Mouse (Mus musculus): ENCODE measurements at regions not wholly inside any gene's neighbourhood (a gene's known extent, or its start where the extent isn't known, plus 50 kb on each side); places are given as distances from the start of the nearest gene placed in this dataset.

DNA sequence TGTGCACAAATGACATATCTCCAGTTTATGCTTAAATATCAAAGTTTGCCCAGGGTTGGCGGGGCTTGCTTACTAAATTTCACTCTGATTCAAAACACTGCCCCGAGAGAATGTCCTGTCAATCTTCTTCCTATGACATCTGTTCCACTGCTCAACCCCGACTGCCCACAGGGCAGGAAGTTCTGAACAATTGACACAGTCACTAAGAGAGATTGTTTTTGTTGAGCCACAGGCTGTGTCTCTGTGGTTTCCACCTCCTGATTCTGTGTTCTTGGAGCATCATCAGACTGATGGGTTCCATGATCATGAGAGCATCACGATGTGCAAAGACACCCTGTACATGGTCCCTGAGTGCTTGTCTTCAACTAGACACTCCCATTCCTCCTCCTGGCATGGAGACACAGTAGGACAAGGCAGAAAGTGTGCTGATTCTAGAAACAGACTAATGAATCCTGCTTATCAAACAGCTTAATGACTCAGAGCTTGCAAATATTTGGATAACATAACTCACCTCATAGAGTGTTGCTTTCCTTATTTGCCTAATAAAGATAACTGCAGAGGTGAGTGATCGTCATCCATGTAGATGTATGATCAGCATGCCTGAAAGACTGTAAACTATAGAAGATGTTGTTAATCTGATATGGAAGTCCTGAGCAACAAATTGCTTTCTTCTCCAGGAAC is 82.4 kb upstream of the Fggy start:
- TF ChIP-seq GATA1 (IDR thresholded peaks at IDR 0.05; ENCODE audit: low read length): no peak

DNA sequence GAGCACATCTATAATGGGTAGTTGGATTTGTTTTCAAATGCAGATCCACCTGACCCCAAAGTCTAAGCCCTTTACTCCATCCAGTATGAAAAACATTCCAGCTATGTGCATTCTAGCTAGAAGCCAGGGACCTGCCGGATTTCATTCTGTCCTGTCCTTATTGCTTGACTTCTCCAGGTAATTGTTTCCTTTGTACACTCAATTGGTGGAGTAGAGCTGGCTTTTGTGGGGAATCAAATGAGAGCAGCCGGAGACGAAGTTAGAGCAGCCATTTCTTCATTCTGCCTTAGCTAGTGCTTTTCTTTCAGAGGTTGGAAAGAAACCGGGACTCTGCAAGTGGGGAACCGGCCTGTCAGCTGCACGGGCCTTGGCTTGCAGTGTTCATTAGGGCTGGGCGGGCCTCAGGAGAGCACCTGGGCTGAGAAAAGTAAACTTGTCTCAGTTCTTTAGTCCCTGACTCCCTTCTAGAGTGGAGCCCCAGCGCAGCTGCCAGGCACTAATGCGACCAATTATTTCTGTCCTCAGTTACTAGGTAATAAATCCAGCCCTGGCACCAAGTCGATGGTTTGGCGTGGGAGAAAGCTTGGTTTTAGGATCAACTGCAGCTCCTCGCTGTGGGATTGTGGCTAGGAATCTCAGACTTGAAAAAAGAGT is 81.1 kb upstream of the Fggy start:
- no peak for TF ChIP-seq GATA1 (IDR thresholded peaks at IDR 0.05; ENCODE audit: low read length)

DNA sequence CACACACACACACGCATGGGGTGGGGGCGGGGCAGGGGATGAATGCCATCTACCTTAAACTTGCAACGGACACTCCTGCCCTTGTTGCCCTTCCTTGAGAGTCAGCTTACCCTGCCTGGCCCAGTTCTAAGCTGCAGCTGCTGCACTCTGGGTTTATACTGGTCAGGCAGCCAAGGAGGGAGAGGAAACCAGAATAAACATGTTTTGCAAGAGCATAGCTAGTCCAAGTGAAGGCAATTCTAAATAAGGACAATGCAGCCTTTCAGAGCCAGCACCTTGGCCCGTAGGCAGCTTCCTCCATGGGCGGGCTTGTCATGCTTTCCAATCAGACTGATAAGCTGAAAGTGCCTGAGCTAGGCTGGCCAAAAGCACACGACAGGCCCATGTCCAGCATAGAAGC is 73.7 kb upstream of the Fggy start:
- no peak for TF ChIP-seq GATA1 (IDR thresholded peaks at IDR 0.05; ENCODE audit: low read length)

DNA sequence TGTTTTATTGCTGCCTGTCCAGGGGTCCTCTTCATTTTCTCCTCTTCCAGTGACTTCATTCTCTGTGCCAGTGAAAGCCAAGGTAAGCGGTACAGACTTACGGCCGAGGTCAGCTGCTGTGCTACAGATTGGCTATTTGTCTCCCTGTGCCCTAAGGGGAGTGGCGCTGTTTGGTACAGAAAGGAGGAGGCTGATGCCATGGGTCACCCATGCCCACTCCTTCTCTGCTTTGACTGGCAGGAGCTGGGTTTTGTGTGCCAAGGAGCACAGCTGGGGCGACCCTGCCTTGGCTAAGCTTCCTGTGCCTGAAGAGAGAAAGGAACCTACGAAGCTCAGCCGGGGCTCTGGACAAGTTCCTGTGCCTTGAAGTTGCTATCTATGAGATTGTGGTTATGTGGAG is 70.0 kb upstream of the Fggy start:
- TF ChIP-seq GATA1 (IDR thresholded peaks at IDR 0.05; ENCODE audit: low read length): no peak

DNA sequence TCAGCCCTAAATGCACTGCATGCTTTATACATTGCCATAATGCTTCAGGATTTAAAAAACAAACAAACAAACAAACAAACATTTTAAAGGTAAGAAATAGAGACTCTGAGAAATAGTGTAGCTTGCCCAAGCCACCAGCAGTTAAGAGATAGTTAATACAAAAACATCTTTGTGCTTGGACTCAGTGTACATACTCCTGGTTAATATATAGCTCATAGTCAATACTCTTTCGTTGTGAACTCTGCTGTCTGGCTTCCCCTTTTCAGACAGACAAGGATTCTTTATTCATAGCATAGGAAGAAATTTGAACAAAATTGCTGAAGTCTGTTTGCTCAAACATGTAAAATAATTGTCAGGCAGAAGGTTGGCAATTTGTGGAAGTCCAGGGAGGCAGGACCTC is 69.3 kb upstream of the Fggy start:
- no peak for TF ChIP-seq GATA1 (IDR thresholded peaks at IDR 0.05; ENCODE audit: low read length)

DNA sequence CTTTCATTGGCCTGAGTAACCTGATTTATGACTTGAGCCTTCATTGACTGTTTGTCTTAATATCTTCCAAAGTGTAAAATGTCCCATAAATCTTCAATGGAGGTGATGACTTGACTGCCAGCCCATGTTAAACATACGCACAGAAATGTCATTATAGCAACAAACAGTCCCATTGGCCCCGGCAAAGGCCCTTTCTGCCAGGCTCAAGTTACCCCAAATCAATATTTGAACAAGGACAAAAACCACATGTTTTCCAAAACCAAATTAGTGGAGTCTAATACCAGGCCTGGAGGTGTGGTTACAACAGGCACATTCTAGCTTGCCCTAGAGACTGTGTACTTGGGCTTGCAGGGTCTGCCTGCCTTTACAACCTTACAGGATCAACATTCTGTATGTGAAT is 68.2 kb upstream of the Fggy start:
- TF ChIP-seq GATA1 (IDR thresholded peaks at IDR 0.05; ENCODE audit: low read length): no peak

DNA sequence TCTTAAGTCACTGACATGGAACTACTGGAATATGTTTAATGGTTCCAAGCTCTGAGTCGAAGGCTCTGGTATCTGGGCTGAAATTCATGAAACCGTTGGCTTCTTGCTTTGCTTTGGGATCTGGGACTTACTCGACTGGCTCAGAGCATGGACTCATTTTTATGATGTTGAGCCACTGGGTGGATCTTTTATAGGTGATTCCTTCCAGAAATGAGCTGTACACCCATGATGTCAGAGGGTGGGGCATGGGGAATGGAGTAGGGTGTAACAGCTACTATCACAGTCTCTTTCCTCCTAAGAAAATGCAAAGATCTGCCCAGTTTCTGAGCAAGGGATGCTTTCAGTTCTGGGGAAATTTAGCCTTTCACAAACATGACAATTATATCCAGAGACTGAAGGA is 57.0 kb upstream of the Fggy start:
- TF ChIP-seq GATA1 (IDR thresholded peaks at IDR 0.05; ENCODE audit: low read length): no peak

DNA sequence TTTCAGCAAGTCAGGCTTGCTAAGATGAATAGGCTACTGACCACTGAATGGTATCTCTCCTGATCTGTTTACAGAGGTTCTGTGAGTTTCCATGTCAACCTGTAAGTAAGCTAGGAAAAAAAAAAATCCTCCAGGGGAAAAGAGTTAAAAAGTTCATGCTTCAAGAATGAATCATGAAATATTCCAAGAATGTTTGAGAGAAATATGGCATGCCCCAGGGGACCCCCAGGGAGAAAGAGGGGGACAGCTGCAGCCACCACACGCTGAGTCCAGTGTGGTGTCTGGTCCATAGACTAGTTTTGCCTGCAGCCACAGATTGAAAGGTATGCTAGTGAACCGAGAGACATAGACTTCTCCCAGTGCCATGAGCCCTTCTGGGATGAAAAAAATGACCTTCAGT is 56.1 kb upstream of the Fggy start:
- TF ChIP-seq GATA1 (IDR thresholded peaks at IDR 0.05; ENCODE audit: low read length): no peak

DNA sequence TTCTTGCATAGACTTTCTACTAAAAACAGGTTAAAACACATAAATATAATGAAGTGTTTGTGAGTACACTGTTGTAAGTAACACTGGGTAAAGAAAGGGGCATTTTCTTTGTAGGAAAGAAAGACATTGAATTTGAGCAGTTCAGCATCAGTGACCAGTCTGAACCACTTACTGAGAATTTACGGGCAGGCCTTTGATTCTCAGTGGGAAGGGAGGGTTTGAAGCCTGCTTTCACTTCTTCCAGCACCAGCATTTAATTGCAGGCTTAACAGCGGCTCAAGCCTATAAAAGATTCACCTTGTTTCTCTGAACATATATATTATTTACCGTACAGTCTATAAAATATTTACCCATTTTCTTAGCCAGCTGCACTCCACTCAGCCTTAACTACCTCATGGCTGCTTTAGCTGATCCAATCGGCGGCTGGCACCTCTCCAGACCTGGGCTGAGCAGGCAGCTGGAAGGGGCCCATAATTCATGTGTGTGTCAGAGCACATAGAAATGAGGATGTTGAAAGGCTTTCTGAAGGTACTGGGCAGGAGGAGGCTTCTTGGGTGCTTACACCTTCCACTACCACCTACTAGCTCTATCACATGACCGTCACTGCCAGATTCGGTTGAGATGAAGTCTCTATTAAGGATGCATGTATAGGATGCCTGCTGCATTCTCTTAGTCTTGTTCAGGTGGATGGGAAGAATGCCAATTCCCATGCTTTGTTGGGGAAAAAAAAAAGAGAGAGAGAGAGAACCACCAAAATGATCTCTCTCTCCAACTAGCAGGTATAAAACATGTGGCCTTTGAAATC is 50.0 kb upstream of the Fggy start:
- no peak for TF ChIP-seq GATA1 (IDR thresholded peaks at IDR 0.05; ENCODE audit: low read length)

Measured in G1E-ER4 (cell line).